Mouse (Mus musculus): ENCODE measurements around the gene Ccdc96. TPM values are rescaled to one million over a fixed set of nuclear protein-coding genes. Genes with fewer than 3 reads are reported as not detected.
A peak's percentile ranks its signal among the peaks of the same experiment; 100 is the strongest.

Gene Ccdc96
- polyA plus RNA-seq, 1 experiment: 0.04 TPM

- no peak for TF ChIP-seq CTCF (IDR thresholded peaks at IDR 0.05; ENCODE audit: extremely low read depth, insufficient read depth, insufficient read length, insufficient replicate concordance)
- TF ChIP-seq POLR2A (IDR thresholded peaks at IDR 0.05; ENCODE audit: low read depth, low read length): no peak
- H3K36me3 ChIP-seq (ENCODE audit: control insufficient read depth, insufficient read depth, low read length): no peaks in the 10 kb centered on the region
- peaks cover 23% of the 10 kb centered on the region for H3K4me1 ChIP-seq (ENCODE audit: control insufficient read depth, insufficient read depth, insufficient read length)
- peak overlapping the region; percentile 12; the same call in 1 of the 2 replicates for H3K27ac ChIP-seq (ENCODE audit: insufficient read depth, low read length)
- H3K27me3 ChIP-seq (ENCODE audit: control insufficient read depth, insufficient read depth, low read length): no peaks in the 10 kb centered on the region
- peak in 1 of 2 experiments; percentile 71 for DNase-seq (ENCODE audit: low read depth in 1 of 2, low spot score in 2 of 2)
- peak overlapping the region; percentile 60 for H3K4me3 ChIP-seq (ENCODE audit: extremely low read depth, insufficient read depth, insufficient read length)
- 4% methylated on average over 28 of the region's 28 CpGs for WGBS
Measured at GRCm38 (mm10) chr5:36530129-36530751, 45.9 kb downstream of the Ccdc96 start.

GRCm38 (mm10) chr5:36534455-36535030 lies 50.2 kb downstream of the Ccdc96 start:
- Histone ChIP-seq H3K27ac (ENCODE audit: insufficient read depth, low read length) (peak overlapping the region; percentile 63), H3K4me3 (ENCODE audit: extremely low read depth, insufficient read depth, insufficient read length) (no peak overlapping the region), H3K27me3 (ENCODE audit: control insufficient read depth, insufficient read depth, low read length) (no peaks in the 10 kb centered on the region), H3K36me3 (ENCODE audit: control insufficient read depth, insufficient read depth, low read length) (no peaks in the 10 kb centered on the region), H3K4me1 (ENCODE audit: control insufficient read depth, insufficient read depth, insufficient read length) (peaks cover 30% of the 10 kb centered on the region)
- DNase-seq (ENCODE audit: low read depth in 1 of 2, low spot score in 2 of 2): peak in 1 of 2 experiments; percentile 22
- WGBS: 54% methylated on average over 6 of the region's 6 CpGs
- TF ChIP-seq POLR2A (IDR thresholded peaks at IDR 0.05; ENCODE audit: low read depth, low read length): no peak
- TF ChIP-seq CTCF (IDR thresholded peaks at IDR 0.05; ENCODE audit: extremely low read depth, insufficient read depth, insufficient read length, insufficient replicate concordance): no peak

- Histone ChIP-seq H3K27ac (ENCODE audit: insufficient read depth, low read length) (peak overlapping the region; percentile 87), H3K4me3 (ENCODE audit: extremely low read depth, insufficient read depth, insufficient read length) (no peak overlapping the region), H3K27me3 (ENCODE audit: control insufficient read depth, insufficient read depth, low read length) (no peaks in the 10 kb centered on the region), H3K4me1 (ENCODE audit: control insufficient read depth, insufficient read depth, insufficient read length) (peaks cover 22% of the 10 kb centered on the region), H3K36me3 (ENCODE audit: control insufficient read depth, insufficient read depth, low read length) (0 out of 2 replicates have a peak, but pooled peaks cover 2% of the 10 kb centered on the region)
- DNase-seq (ENCODE audit: low read depth in 1 of 2, low spot score in 2 of 2): peak in 1 of 2 experiments; percentile 44
- WGBS: 35% methylated on average over 6 of the region's 6 CpGs
- TF ChIP-seq CTCF (IDR thresholded peaks at IDR 0.05; ENCODE audit: extremely low read depth, insufficient read depth, insufficient read length, insufficient replicate concordance) (no peak), POLR2A (IDR thresholded peaks at IDR 0.05; ENCODE audit: low read depth, low read length) (no peak)
Measured at GRCm38 (mm10) chr5:36535438-36536176, 51.2 kb downstream of the Ccdc96 start.

DNA sequence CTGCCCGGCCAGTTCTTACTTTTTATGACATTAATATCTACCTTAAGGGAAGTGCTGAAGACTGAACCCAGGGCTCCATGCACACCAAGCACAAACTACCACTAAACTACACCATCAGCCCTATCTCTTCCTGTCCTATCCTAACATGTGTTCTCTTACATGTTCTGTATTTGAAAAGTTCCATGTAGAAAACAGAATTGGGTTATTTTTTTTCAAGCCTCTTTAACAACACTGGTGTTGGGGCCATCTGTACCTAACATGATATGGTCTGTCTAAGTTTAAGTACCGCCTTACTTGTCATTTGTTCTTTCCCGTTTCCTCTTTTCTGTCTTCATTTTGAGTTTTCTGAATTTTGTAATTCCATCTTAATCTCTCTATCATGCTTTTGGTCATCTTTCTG lies 52.0 kb downstream of the Ccdc96 start:
- Histone ChIP-seq H3K36me3 (ENCODE audit: control insufficient read depth, insufficient read depth, low read length) (0 out of 2 replicates have a peak, but pooled peaks cover 2% of the 10 kb centered on the region), H3K27ac (ENCODE audit: insufficient read depth, low read length) (peak overlapping the region; percentile 39; the same call in 1 of the 2 replicates), H3K4me1 (ENCODE audit: control insufficient read depth, insufficient read depth, insufficient read length) (peaks cover 18% of the 10 kb centered on the region), H3K4me3 (ENCODE audit: extremely low read depth, insufficient read depth, insufficient read length) (no peak overlapping the region), H3K27me3 (ENCODE audit: control insufficient read depth, insufficient read depth, low read length) (no peaks in the 10 kb centered on the region)
- WGBS: 51% methylated on average over 3 of the region's 3 CpGs
- no peak for DNase-seq (ENCODE audit: low read depth in 1 of 2, low spot score in 2 of 2)
- TF ChIP-seq POLR2A (IDR thresholded peaks at IDR 0.05; ENCODE audit: low read depth, low read length) (no peak), CTCF (IDR thresholded peaks at IDR 0.05; ENCODE audit: extremely low read depth, insufficient read depth, insufficient read length, insufficient replicate concordance) (no peak)

Other genes with a start within 250 kb of the Ccdc96 start
- 2.3 and 3.7 TPM in 2 replicates for gene Sorcs2, start 86.4 kb upstream of the Ccdc96 start, polyA plus RNA-seq (2012; rRNA removed)
- gene Grpel1, start 19.6 kb upstream of the Ccdc96 start, polyA plus RNA-seq (2012; rRNA removed): 5.4 and 6.4 TPM in 2 replicates
- 10.3 and 12.9 TPM in 2 replicates for gene Tada2b, start 303 bp upstream of the Ccdc96 start, polyA plus RNA-seq (2012; rRNA removed)
- gene Tbc1d14, start 108.7 kb downstream of the Ccdc96 start, polyA plus RNA-seq (2012; rRNA removed): 30.9 and 38.3 TPM in 2 replicates
- gene D5Ertd579e, start 211.4 kb downstream of the Ccdc96 start, polyA plus RNA-seq (2012; rRNA removed): 12.2 and 14.4 TPM in 2 replicates

All from spleen, adult 2 months (tissue).